Mouse (Mus musculus) liver, embryonic 14.5 days (tissue): Measurements from ENCODE around the gene Zfp609.

Source experiments
- CTCF ChIP-seq: IDR thresholded peaks from 2 replicates; pipeline ENCODE4 v1.5.1; 2016; ENCODE audit warnings: antibody characterized with exemption, low read depth, control low read depth
- EP300 ChIP-seq: IDR thresholded peaks from 2 replicates; pipeline ENCODE4 v1.6.1; 2016; ENCODE audit warnings: antibody characterized with exemption, low read depth

DNA sequence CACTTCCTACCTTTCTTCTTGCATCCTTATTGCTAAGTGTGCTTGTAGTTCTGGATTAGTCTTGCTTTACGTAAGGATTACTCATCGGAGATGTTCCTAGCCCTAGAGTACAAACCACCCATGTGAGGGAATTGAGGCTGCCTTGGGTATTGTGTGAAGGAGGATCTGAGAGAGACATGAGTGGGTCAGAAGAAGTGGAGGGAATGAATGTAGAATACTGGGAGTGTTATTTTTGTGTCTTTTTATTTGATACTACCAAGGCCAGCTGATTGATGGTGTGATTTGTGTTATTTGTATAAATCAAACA, 145.8 kb downstream of the Zfp609 start:
- no peak for TF ChIP-seq CTCF
- no peak for TF ChIP-seq EP300
